Mouse (Mus musculus) liver, adult 2 months (tissue): ENCODE results near the gene Uncx. TPM values are rescaled to one million over a fixed set of nuclear protein-coding genes. Genes with fewer than 3 reads are reported as not detected.

Experiments
- DNase-seq: peaks from one replicate; pipeline ENCODE4 v3.0.0-alpha.2; 2011; ENCODE audit warnings: low read depth, low spot score; ENCODE audit errors: extremely low read depth
- H3K27ac ChIP-seq: fragments of 200-500 bp; replicated peaks from 2 replicates; pipeline ENCODE4 v1.5.1; 2012; ENCODE audit warnings: low read depth, mild to moderate bottlenecking, control low read depth, inconsistent platforms, low read length; ENCODE audit not compliant: insufficient read depth
- H3K27me3 ChIP-seq: fragments of 200-500 bp; 2 replicates; pipeline ENCODE4 v1.6.1; 2012; ENCODE audit warnings: mild to moderate bottlenecking, moderate library complexity, low read length, inconsistent platforms; ENCODE audit not compliant: control insufficient read depth, insufficient read depth
- H3K36me3 ChIP-seq: fragments of 200-500 bp; 2 replicates; pipeline ENCODE4 v1.6.1; 2012; ENCODE audit warnings: low read length, inconsistent platforms; ENCODE audit not compliant: control insufficient read depth, insufficient read depth
- H3K4me1 ChIP-seq: fragments of 200-500 bp; 2 replicates; pipeline ENCODE4 v1.6.1; 2011; ENCODE audit warnings: low read length; ENCODE audit not compliant: control insufficient read depth, insufficient read depth
- H3K4me3 ChIP-seq: fragments of 200-500 bp; 2 replicates; pipeline ENCODE4 v1.5.1; 2011; ENCODE audit warnings: low read depth, mild to moderate bottlenecking, control low read depth, low read length, moderate library complexity; ENCODE audit not compliant: insufficient read depth
- H3K79me2 ChIP-seq: fragments of 200-500 bp; 2 replicates; pipeline ENCODE4 v1.6.1; 2012; ENCODE audit warnings: inconsistent platforms, mild to moderate bottlenecking, low read length, moderate library complexity; ENCODE audit not compliant: control insufficient read depth, insufficient read depth
- H3K9ac ChIP-seq: fragments of 200-500 bp; 2 replicates; pipeline ENCODE4 v1.6.1; 2012; ENCODE audit warnings: low read depth, mild to moderate bottlenecking, control low read depth, inconsistent platforms, low read length
- CTCF ChIP-seq: fragments of 200-500 bp; IDR thresholded peaks from 2 replicates; pipeline ENCODE4 v1.5.1; 2011; ENCODE audit warnings: low read depth, low read length, control low read depth
- POLR2A ChIP-seq: fragments of 200-500 bp; IDR thresholded peaks from 2 replicates; pipeline ENCODE4 v1.6.1; 2011; ENCODE audit warnings: low read length, control low read depth; ENCODE audit not compliant: insufficient read depth; ENCODE audit errors: extremely low read depth
- WGBS: fragments of 180-500 bp; shearing (Covaris S2); methylation state at CpG from one replicate; pipeline ENCODE4 v1.1.7; 2018; 5-methylcytosine and 5-hydroxymethylcytosine counted together
- polyA plus RNA-seq: library from polyadenylated mRNA; depleted of rRNA; stranded (reverse); fragments of >200 nt; gene quantifications from 2 replicates; pipeline ENCODE4 v1.2.3, GENCODE M21; 2012
- total RNA-seq: library from RNA; depleted of rRNA; stranded (reverse); fragments of >200 nt; gene quantifications from 2 replicates; pipeline ENCODE4 v1.2.3, GENCODE M21; 2014

The Uncx gene
- total and polyA plus RNA-seq, 2 experiments = not detected

- WGBS = 56% methylated on average over 14 of the region's 14 CpGs
Measured at GRCm38 (mm10) chr5:139520069-139520834, 23.0 kb upstream of the Uncx start.

GRCm38 (mm10) chr5:139521987-139522386 is 21.3 kb upstream of the Uncx start:
- Histone ChIP-seq H3K27ac (no peak overlapping the region), H3K4me1 (no peaks in the 10 kb centered on the region), H3K36me3 (no peaks in the 10 kb centered on the region), H3K79me2 (no peaks in the 10 kb centered on the region), H3K9ac (no peak overlapping the region), H3K27me3 (no peaks in the 10 kb centered on the region), H3K4me3 (no peak overlapping the region)
- DNase-seq = no peak
- 79% methylated on average over 10 of the region's 10 CpGs for WGBS
- TF ChIP-seq CTCF = no peak
- TF ChIP-seq POLR2A = no peak

More at GRCm38 (mm10) chr5:139520069-139520834, 23.0 kb upstream of the Uncx start:
- H3K79me2 ChIP-seq = no peaks in the 10 kb centered on the region
- no peak for DNase-seq
- no peak overlapping the region for H3K27ac ChIP-seq
- TF ChIP-seq CTCF = no peak
- TF ChIP-seq POLR2A = no peak
- H3K4me1 ChIP-seq = no peaks in the 10 kb centered on the region
- no peak overlapping the region for H3K4me3 ChIP-seq
- H3K36me3 ChIP-seq = no peaks in the 10 kb centered on the region
- no peak overlapping the region for H3K9ac ChIP-seq
- no peaks in the 10 kb centered on the region for H3K27me3 ChIP-seq

- H3K36me3 ChIP-seq = no peaks in the 10 kb centered on the region
- H3K9ac ChIP-seq = no peak overlapping the region
- no peaks in the 10 kb centered on the region; the same call in 1 of the 2 replicates for H3K27me3 ChIP-seq
- no peaks in the 10 kb centered on the region for H3K79me2 ChIP-seq
- no peak overlapping the region for H3K4me3 ChIP-seq
- 63% methylated on average over 7 of the region's 7 CpGs for WGBS
- H3K27ac ChIP-seq = no peak overlapping the region
- no peaks in the 10 kb centered on the region for H3K4me1 ChIP-seq
- no peak for DNase-seq
- no peak for TF ChIP-seq CTCF
- no peak for TF ChIP-seq POLR2A
Measured at GRCm38 (mm10) chr5:139528851-139529250, 14.4 kb upstream of the Uncx start.

- Histone ChIP-seq H3K9ac (no peak overlapping the region), H3K36me3 (no peaks in the 10 kb centered on the region), H3K4me3 (no peak overlapping the region), H3K27me3 (peaks cover 28% of the 10 kb centered on the region), H3K79me2 (no peaks in the 10 kb centered on the region), H3K4me1 (no peaks in the 10 kb centered on the region), H3K27ac (no peak overlapping the region)
- 4% methylated on average over 34 of the region's 34 CpGs for WGBS
- no peak for DNase-seq
- TF ChIP-seq POLR2A (no peak), CTCF (no peak)
Measured at GRCm38 (mm10) chr5:139535386-139535919, 7.8 kb upstream of the Uncx start.

GRCm38 (mm10) chr5:139536211-139536910 is 6.9 kb upstream of the Uncx start:
- no peaks in the 10 kb centered on the region for H3K79me2 ChIP-seq
- H3K4me3 ChIP-seq = no peak overlapping the region
- H3K4me1 ChIP-seq = no peaks in the 10 kb centered on the region
- TF ChIP-seq CTCF = peak; percentile 85
- TF ChIP-seq POLR2A = no peak
- H3K27ac ChIP-seq = no peak overlapping the region
- no peaks in the 10 kb centered on the region for H3K36me3 ChIP-seq
- DNase-seq = peak; percentile 19
- no peak overlapping the region for H3K9ac ChIP-seq
- peaks cover 29% of the 10 kb centered on the region for H3K27me3 ChIP-seq
- 6% methylated on average over 26 of the region's 26 CpGs for WGBS
